Mouse (Mus musculus) olfactory bulb, adult 2 months (tissue): ENCODE data around the gene Os9.
A peak's percentile ranks its signal among the peaks of the same experiment; 100 is the strongest.

ENCODE experiments used
- CTCF ChIP-seq: fragments of 200-500 bp; IDR thresholded peaks from 2 replicates; pipeline ENCODE4 v1.5.1; 2012; ENCODE audit warnings: low read depth, mild to moderate bottlenecking, low read length, moderate library complexity; ENCODE audit not compliant: insufficient read depth
- POLR2A ChIP-seq: fragments of 200-500 bp; IDR thresholded peaks from 2 replicates; pipeline ENCODE4 v1.6.1; 2012; ENCODE audit warnings: mild to moderate bottlenecking, low read depth, low read length, moderate library complexity; ENCODE audit not compliant: insufficient read depth

DNA sequence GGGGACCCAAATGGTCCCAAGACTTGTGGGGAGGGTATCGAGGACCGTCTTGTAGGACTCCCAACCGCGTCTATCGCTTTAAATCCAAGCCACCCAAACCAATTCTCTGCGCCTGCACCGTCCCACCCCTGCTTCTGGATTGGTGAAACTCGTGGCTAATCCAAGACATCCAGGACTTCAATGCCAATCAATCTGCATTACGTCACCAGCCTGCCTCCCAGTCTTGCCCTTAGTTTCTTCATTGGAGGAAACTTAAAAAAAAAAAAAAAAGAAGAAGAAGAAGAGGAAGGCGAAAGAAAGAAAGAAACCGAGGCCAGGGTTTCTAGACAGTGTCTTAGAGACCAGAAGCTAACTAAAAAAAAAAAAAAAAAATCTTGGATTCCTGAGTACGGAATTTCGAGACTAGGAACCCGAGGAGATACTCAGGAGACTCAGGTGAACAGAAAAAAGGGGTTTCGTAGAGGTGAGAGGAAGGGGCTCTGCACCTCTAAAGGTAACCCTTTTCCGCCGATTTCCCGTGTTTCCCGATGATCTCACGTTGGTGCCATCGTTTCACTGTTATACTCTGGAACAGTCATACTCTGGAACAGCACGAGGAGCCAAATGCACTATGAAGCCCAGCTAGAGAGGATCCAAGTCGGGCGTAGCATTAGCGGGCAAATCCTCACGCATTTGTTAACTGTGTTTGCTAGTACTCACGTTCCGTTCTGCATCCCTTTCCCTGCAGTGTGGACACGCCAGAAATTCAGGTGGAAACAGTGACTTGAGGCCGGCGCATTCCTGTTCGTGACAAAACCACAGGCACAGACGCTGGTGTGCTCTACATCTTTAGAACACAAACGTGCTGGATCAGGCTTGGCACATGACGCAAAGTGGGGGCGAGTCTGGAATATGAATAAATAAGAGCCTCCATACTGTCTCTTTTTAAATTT, 50.5 kb downstream of the Os9 start, which contains the start of gene Tspan31:
- TF ChIP-seq CTCF (no peak), POLR2A (peak; percentile 64; the same call in 1 of the 2 replicates)
